Mouse (Mus musculus): ENCODE results near the gene Cdh6. TPM values are rescaled to one million over a fixed set of nuclear protein-coding genes. Genes with fewer than 3 reads are reported as not detected.

Cdh6 gene
- total RNA-seq, 2 experiments from 2014 or later, result 21.0 to 24.4 TPM

DNA sequence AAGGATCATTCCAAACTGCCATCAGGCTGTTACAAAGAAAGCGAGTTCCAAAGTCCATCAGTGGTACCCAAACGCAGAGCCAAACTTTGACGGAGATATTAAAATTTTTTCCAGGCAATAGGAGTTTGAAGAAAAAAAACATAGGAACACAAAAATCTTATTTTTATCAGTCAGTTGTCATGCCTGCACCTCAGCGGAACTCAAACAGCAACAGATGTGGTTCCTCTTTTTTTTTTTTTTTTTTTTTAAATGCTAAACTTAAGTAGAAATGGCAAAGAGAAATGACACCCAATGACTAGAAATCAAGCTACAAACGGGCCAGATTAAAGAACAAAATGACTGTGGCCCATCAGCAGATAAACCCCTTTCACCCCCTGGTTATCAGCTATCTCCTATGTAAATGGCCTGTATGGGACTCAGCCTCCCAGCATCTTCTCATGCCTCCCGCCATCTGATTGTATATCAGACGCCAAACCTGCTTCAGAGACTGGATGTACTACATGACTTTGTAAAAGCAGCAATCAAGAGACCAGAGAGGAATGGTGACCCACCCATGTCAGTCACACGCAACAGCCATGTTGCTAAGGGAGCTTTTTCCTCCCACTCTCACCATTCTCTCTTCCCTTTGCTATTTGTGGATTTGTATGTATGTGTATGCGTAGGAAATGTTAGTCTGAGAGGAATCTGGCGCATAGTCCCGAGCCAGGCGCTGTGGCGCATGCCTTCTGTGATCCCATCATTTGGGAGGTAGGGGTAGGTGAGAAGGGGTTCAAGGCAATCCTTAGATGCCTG lies 8.2 kb downstream of the Cdh6 start:
- no peak for DNase-seq

DNA sequence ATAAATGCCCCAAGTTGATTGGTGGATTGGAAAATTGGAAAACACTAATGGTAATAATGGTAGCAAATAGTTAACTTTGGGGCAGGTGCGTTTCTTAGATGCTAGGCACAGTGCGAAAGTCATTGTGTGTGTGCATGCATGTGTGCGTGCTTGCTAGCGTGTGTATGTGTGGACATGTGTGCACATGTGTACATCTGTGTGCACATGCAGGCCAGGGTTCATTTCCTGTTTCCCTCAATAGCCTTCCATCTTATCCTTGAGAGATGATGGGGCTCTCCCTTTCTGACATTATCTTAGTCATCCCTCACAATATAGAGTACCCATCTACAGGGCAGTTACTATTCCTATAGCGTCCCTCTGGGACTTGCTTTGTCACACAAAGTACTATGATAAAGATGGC lies 17.7 kb downstream of the Cdh6 start:
- no peak for DNase-seq

DNA sequence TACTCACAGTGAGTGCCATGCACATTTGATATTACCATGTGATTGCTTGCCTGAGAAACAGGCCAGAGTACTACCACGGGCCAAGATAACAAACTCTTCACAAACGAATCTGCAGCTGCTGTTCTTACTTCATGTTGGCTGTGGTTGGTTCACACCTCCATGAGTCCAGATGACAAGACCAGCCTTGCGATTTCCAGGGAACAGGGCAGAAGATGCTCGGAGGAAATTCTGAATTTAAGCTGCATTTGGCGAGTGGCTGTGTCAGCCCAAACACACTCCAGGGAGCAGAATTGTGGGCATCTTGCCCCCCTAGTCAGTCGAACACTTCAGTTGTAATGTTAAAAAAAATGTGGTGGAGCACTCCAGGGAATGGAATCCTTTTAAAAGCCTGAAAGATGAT lies 18.1 kb downstream of the Cdh6 start:
- DNase-seq, result no peak

DNA sequence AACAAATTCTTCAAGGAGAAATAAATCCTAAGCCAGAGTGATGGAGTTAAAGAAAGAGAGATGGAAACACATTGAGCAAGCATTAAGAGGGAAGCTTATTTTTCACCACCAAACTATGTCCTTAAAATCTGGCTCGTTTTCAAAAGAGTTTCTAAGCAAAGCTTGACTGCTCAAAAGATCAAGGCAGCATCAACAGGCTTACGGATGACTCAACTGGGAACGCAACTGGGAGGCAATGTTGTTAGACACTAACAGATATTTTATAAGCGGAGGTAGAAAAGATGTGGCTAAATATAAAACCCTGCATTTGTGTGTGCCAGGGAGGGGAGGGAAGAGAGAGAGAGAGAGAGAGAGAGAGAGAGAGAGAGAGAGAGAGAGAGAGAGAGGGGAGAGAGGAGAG lies 31.5 kb downstream of the Cdh6 start:
- peak; percentile 37 to 40 for DNase-seq

DNA sequence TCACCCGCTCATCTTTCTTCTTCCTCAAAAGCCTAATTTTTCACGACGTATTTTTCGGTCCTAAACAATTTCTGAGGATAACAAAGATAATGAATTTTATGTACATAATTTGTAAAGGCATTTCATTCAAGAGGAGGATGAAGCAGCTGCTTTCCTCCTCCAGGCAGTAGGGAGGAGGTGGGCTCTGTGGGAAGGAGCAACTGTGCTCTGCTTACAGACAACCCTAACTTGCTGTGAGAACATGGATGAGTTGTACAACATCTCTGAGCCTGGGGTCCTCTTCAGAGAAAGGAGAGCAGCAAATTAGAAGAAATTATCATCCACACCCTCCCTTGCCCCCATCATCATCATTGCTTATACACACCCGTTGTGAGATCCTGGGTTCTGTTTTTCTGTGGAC lies 33.8 kb downstream of the Cdh6 start:
- DNase-seq, result no peak

DNA sequence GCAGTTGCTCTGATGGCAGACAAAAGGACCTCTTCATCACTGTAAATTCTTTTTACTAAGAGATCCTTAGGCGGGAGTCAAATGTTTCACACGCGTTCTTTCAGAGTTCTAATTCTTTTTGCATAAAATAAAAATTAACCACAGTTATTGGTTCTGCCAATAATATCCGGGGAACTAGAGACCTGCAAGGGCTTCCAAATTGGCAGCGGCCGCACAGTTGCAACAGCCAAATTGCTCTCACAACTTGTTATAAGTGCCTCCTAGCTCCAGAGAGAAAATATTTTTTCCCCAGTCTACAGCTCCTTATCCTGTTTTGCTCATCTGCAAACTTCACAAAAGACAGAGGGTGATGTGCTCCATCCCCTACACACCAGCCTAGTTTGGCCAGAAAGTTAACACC lies 36.3 kb downstream of the Cdh6 start:
- no peak for DNase-seq

DNA sequence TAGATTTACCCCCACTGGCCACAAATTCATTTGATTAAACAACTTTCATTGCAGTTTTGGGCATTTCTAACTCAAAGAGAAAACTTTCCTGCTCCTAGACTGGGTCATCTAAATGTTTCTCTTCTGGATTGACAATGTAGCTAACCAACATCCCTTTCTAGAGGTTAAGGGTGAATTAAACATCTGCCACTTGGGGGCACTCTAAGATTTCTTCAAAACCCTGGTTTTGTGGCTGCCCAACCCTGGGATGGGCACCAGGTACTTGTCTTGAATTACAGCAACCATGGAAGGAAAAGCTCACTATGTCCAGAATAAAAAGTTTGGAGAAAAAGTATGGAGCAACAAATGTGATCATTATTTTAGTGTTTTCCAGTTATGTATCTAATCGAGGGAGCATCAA lies 39.4 kb downstream of the Cdh6 start:
- DNase-seq, result peak; percentile 24 to 69

DNA sequence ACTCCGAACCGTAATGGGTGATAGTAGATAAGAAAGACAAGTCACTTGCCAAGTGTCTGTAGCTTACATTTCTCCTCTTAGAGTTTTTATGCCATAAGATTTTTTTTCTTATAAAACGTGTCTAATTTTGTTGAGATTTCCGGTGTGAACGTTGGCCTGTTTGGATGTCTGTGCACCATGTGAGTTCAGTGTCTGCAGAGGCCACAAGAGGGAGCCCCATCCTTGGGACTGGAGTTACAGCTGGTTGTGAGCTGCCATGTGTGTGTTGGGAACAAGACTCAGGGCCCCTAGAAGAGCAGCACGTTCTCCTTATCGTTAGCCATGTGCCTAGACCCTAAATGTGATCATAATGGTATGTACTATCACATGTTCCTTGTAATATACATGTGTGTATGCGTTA lies 40.1 kb downstream of the Cdh6 start:
- no peak for DNase-seq

DNA sequence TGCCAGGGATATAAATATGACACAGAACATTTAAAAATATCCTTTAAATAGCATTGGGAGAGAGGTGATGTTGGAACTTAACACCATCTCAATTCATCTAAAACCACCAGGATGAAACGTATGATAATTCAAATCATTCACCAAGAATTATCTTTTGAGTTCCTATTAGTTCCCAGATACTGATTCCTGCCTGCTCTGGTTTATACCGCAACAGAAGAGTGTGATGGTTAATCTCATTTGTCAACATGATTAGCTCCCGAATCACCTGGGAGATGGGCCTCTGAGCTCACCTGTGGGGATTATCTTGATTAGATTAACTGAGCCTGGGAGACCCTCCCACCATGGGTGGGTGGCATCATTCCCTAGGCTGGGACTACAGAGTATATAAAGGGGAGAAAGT lies 41.0 kb downstream of the Cdh6 start:
- no peak for DNase-seq

DNA sequence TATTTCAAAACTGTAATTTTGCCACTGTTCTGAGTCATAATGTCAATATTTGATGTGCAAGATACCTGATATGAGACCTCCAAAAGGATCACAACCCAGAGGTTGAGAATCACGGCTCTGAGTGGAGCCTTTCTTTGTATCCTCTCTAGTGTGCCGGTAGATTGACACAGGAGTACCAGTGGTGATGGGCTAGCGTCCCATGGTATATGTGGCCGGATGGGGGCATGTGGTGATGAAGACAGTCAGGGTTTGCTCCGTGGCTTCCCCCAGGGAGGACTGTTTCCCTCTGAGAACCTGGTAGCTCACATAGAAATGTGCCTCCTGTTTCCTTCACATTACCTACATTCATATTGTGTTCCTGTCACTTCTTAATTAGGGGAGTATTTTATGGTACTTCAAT lies 43.2 kb downstream of the Cdh6 start:
- no peak for DNase-seq

DNA sequence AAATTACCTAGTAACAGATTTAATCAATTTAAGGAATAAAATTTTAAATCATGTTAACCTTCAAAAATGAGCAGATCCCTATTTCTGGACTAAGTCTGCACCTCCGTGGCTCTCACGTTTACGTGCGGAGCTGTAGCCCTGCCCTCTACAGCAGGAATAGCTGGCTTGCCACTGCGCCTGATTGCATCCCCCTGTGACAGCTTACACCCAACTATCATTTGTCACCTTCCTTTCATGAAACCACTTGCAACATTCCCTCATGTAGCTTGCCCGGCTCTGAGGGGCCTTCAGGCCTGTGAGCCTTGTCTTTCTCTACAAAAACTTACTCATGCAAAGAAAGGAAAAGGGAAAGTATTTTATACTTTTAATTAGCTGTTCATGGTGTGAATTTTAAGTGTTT lies 73.1 kb downstream of the Cdh6 start:
- no peak for DNase-seq

DNA sequence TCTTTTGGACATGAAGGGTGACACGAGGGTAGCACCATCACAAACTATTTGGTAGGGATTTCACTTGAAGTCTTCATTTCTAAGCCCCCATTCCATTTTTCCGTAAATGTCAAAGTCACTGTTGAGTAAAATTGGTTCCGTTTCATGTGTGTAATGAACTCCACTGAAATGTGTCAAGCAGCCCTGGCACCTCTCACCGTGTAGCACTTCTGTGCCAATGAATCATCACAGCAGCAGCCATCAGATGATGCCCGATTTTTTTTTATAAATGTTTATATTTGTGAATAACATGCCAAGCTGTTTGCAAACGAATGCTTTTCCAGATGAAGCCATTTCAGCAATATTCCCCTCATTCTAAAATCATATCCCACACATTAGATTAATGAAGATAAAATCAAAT lies 75.6 kb downstream of the Cdh6 start:
- no peak for DNase-seq

DNA sequence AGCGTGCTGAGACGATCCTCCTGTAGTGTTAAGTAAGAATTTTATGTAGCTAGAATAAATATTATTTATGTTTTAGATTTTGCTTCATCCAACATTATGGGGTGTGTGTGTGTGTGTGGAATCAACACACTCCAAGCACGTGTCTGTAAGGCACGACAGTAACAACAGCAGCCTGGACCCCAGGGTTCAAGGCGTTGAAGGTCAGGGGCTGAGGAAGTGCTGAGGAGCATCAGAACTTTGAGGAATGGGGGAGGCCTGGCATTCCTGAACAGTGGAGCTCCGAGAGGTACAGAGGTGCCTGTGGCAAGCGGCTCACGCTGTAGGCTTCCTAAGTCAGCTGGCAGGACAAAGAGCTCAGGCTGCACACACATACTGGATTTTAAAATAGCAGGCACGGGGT lies 78.1 kb downstream of the Cdh6 start:
- no peak for DNase-seq

DNA sequence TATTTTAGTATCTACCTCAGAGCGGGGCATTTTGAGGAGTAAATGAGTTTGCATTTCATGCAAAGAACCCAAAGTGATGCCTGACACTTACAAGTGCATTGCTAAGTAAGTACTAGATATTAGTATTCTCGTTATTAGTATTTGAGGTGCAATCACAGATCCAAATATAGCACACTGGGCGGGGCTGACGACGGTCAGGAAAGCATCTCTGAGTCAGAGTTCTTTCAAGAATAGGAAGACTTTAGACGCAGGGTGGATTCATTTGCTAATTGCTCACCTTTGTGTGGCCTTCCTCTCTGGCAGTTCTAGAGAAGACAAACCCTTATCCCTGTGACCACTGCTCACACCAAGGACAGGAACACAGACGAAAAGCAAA lies 78.6 kb downstream of the Cdh6 start:
- DNase-seq, result no peak

DNA sequence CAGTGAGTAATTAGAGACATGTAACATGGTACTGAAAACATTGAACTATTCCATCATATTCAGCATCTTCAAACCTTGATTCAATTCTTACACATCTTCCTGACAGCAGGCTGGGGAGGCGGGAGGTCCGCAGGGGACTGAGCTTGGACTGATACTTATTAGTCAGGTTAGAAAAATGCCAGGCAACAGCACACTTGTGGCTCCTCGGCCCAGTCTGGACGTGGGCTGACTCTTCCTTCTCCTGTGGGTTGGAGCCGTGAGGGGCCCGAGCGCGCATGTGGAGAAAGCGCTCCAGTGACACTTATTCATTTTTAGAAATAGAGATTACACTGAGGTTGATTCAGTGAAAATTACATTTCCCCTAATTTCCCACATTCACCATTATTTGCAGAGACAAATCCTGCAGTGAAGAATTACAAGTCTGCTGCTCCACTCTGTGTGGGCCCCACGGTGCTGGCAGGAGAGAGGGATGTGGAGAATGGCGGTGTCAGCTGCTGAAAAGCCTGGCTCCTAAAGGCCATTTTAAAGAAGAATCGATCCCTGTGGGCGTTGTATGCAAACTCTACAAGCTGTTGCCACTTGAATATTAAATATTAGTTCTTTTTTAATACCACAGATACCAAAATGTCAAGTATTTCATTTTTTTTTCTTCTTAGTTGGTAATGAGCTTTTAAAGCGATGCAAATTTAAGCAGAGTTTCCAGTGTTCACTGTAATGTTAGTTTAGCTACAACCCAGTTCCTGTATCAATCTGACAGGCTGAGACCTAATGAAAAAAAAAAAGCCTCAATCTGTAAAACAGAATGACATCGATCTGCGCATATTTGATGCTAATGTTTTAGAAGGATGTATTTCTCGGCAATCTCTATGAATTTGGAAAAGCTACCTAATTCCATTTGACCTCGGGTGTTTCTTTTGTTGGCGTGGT lies 79.3 kb downstream of the Cdh6 start:
- no peak for DNase-seq

DNA sequence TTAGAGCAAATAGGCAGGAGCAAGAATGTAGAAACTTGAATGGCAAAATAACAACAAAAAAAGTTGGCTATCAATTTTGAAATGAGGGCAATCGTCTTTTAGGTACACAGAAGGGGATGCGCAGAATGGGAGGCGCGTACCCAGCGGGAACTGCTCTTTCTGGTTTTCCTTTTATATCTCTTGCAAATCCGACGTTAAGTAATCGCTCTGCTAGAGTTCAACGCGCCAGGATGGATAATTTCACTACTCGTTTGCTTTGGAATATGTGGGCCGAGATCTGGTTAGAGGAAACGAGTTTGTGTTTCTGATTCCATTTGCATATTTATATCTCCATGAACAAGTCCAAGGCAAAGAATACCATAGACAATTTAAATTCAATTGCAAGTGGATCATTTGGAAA lies 81.4 kb downstream of the Cdh6 start:
- DNase-seq, result no peak

DNA sequence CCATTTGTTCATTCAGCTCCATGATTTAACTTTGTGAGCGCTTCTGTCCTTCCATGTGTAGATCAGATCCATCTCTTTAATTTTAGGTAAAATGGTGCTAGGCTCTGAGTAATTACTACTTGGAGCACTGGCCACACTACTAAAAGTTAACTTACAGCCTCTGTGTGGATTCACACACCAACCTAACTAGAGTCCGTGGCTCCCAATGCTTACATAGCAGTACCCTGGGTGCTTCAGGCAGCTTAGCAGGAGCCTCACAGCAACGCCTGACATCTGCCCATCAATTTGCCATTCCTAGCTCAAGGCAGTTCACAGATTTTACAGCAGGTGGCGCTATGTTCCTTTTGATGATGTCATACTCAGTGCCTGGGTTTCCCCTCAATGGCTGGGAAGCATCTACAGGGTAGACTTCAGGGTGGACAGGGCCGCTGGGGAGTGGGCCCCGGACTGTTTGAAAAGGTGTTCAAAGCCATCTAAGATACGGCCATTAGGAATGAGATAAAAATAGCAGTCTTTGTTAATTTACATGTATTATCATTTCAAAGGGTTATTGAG lies 84.9 kb downstream of the Cdh6 start:
- DNase-seq, result peak; percentile 38 to 40

DNA sequence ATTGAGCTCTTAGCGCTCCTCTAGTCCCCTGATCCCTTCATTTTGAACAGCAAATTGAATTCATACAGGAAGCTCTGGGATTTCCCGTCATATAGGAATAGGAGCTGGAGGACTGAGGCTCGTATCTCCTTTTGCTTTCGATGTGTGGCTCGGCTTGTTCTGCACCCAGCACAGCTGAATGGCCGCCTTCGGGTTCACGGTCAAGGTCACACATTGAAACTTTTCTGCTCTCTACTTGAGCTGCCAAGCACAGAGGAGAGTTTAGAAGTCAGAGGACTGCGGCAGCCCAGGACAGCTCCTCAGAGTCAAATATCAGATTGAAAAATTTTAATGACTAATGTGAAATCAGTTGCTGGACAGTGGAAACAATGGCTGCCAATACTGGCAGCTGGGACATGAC lies 88.7 kb downstream of the Cdh6 start:
- peak; percentile 57 to 58 for DNase-seq

DNA sequence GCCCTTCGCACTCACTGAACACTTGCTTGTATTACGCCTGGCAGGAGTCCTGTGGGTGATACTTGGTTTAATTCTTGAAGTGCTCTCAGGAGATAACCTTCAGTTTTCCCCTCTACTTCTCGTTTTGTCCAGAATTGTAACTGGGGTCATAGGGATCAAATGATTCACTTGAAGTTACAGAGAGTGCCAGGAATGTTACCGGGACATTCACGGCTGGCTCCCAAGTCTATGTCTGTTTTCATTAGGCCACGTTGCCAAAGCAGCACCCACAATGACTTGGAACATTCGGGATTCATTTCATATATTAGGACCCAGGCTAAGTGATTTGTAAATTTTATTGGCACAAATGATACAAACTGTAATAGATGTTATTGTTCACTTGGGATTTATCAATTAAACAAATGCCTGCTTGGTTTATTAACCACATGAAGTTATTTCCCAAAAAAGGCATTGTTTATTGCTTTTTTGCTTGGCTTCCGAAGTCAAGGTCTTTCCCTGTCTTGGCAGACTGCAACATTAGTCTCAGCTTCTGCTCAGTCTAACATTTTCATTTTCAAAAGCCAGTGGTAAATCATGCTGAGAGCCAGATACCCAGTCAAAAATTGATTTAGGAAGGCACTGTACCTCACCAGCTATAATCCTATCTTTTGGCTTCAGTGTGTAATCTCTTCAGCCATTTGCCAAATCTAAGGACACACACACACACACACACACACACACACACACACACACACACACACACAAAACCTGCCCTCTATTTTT lies 96.4 kb downstream of the Cdh6 start:
- peak; percentile 17 to 28 for DNase-seq

DNA sequence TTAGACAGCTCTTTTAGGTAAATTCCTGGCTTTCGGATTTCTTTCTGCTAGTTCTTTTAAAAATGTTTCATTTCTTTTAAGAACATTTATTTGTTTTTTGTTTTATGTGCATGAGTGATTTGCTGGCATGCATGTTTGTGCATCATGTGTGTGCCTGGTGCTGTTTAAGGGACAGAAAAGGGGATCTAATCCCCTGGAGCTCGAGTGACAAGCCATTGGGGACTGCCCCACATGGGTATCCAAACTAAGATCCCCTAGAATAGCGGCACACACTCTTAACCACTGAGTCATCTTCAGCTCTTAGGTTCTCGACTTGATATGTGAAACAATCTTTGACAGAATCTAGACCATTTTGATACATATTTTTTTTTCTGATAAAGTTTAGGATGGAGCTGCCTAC lies 99.4 kb downstream of the Cdh6 start:
- DNase-seq, result no peak

DNA sequence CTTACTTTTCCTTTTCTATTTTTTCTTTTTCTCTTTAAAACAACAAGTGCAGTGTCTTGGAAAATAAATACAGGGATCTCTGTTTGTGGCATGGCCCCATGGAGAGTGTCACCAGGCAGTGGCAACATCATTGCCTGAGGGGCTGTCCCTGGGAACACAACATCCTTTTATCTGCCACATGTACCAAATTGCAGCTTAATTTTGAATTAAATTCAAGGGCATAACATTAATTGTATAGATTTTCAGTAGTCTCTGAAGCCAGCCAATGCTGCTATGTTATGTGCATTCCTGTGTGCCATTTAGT lies 105.3 kb downstream of the Cdh6 start:
- no peak for DNase-seq

DNA sequence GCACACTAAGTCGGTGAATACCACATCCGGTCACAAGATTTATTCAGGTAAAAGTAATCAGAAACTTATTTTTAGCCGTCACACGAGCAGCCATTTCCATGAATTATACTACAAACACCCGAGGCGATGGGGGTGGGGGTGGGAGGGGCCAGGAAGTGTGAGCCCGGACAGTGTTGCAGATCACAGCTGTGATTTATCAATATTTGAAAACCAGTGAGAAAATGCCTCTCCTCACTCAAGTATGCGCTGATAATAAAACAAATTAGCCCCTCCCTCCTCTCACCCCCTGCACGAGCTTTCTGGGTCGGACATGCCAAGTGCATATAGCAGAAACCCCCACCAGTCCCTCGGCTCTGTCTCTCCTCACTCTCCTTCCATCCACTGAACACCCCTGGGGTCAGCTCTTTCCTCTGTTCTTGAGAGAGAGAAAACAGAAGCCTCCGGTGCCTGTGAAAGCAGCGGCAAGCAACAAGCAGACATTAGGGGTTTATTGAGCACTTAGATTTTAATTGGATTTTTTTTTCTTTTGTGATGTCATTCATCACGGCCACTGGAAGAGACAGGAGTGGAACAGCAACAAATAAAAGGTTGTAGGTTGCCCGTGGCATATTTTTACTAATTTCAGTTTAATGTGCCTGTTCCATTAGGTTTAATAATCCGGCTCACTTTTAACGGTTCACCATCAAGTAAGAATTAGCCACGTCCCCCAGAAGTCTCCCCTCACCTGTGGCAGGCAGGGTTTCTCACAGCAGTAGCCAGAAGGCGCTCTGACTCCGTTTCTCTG lies 105.9 kb downstream of the Cdh6 start:
- DNase-seq, result no peak

Measured in adrenal gland, postnatal 36 days (tissue).